Mouse (Mus musculus): ENCODE results near the gene Ankrd40. TPM values are rescaled to one million over a fixed set of nuclear protein-coding genes. Genes with fewer than 3 reads are reported as not detected.

The Ankrd40 gene
- 46.1 and 59.2 TPM in 2 replicates for polyA plus RNA-seq (2014; fragmentation: Nextera tagmentation; extraction: Ambion mirVana)

DNA sequence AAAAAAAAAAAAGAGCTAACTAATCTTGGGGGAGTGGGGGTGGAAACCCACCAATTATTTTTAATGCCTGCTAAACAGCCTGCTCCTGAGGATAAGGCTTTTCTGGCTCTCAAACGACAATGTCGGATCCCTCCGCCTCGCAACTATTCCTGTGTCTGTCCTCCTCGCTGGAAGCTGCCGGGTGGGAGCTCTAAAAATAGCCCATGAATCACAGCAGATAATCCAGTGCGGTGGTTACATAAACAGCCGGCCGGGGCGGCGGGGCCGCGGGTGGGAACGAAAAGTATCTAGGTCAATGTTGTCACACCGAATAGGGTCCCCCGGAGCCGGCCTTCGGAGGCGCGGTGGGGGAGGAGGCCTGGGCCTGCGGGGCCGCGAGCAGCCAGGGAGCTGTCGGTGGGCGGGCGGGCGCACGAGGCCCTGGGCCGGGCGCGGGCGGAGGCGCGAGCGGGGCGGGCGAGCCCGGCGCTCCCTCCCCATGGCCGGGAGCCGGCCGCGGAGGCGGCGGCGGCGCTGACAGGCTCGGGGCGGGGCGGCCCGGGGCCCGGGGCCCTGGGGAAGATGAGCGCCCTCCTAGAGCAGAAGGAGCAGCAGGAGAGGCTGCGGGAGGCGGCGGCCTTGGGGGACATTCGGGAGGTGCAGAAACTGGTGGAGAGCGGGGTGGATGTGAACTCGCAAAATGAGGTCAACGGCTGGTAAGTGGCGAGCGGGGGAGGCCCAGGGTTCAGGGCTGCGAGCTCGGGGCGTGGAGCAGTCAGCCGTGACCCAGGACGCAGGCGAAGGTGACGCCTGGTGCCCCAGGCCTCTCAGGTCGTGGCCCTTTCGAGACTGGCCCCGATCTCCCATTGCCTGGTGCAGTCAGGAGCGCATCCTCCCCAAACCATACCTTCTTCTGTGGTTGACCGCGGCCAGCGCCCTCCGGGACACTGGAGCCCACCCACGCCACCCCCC is at the start of gene Ankrd40:
Gene Ankrd40, plus strand, starts transcription at position 309 of the 951 bp plus-strand sequence.
- Histone ChIP-seq H3K9me3 (ENCODE audit: control insufficient read depth, low read length) (no peaks in the 10 kb centered on the region), H3K9ac (ENCODE audit: low read length) (peak within 1 kb of the TSS; percentile 98), H3K4me3 (ENCODE audit: control insufficient read depth in 1 of 2, insufficient read depth in 1 of 2, low read depth in 1 of 2, low read length in 2 of 2) (peak within 1 kb of the TSS; percentile 84 to 99), H3K4me1 (ENCODE audit: control insufficient read depth in 2 of 2, insufficient read depth in 2 of 2, low read length in 2 of 2) (peaks cover 6 to 23% of the 10 kb centered on the region in 2 experiments), H3K36me3 (ENCODE audit: control insufficient read depth, insufficient read depth, low read length) (peaks cover 15% of the 10 kb centered on the region; the same call in 1 of the 2 replicates), H3K27ac (replicated peaks in 1 of 2; ENCODE audit: control insufficient read depth in 1 of 2, insufficient read depth in 1 of 2, low read depth in 2 of 2, low read length in 2 of 2) (peak within 1 kb of the TSS; percentile 98 to 99), H3K27me3 (ENCODE audit: control insufficient read depth, insufficient read depth, low read length) (no peaks in the 10 kb centered on the region), H3K4me2 (ENCODE audit: low read length) (peak within 1 kb of the TSS; percentile 61)
- under 1% methylated on average over 60 of the region's 78 CpGs for WGBS
- ATAC-seq (ENCODE audit: insufficient number of reproducible peaks, insufficient read depth, low FRiP score, low read depth), result peak; percentile 93

DNA sequence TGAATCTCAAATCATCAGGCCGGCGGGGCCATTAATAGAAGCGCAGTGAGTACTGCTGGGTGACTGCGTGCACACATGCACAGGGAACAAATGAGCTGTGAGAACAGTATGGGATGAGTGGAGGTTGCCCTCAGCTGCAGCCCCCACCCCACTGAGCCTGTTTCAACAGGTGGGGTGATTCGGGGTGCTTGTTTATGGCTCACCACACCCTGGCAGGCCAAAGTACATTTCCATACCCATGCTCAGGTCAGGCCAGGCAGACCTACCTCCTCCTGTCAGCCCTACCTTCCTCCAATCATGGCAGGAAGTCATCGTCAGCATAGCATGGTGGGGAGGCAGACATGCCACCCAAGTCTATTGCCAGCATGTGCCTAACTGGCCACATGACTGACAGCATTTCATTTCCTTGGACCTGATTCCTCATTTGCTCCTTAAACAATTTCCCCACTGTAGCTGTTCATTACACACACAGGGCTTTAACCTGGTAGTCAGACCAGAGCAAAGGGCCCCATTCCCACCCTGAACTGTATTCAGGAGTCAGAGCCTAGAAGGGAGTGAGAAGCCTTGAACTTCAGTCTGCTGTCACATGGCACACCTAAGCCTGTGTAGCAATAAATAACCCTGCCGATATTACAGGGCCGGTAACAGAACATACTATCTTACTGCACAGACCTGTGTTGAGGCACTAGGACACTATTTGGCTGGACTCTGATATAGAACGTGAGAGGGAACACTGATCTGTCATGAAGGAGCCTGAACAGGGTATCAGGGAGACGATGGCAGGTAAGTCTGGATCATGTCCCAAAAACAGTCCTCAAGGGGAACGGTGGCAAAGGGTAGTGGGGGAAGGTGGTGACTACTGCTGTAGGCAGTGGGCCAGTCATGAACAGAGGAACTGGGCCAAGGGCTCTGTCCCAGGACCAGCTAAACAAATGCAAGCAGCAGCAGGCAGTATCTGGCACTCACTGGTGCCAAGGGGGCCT is 46.3 kb upstream of the Ankrd40 start, which contains the start of gene Gm21885:
Gene Gm21885, plus strand, starts transcription at position 675 of the 983 bp plus-strand sequence.
- Histone ChIP-seq H3K4me3 (ENCODE audit: control insufficient read depth in 1 of 2, insufficient read depth in 1 of 2, low read depth in 1 of 2, low read length in 2 of 2) (no peak within 1 kb of the TSS), H3K9ac (ENCODE audit: low read length) (no peak within 1 kb of the TSS), H3K4me1 (ENCODE audit: control insufficient read depth in 2 of 2, insufficient read depth in 2 of 2, low read length in 2 of 2) (peaks cover 2 to 19% of the 10 kb centered on the region in 2 experiments; a peak in 3 of 4 replicates), H3K9me3 (ENCODE audit: control insufficient read depth, low read length) (no peaks in the 10 kb centered on the region), H3K4me2 (ENCODE audit: low read length) (no peak within 1 kb of the TSS), H3K27me3 (ENCODE audit: control insufficient read depth, insufficient read depth, low read length) (no peaks in the 10 kb centered on the region), H3K36me3 (ENCODE audit: control insufficient read depth, insufficient read depth, low read length) (peaks cover 28% of the 10 kb centered on the region), H3K27ac (replicated peaks in 1 of 2; ENCODE audit: control insufficient read depth in 1 of 2, insufficient read depth in 1 of 2, low read depth in 2 of 2, low read length in 2 of 2) (peak within 1 kb of the TSS; percentile 1 to 37; a peak in 2 of 4 replicates)
- no peak for ATAC-seq (ENCODE audit: insufficient number of reproducible peaks, insufficient read depth, low FRiP score, low read depth)
- 66% methylated on average over 11 of the region's 11 CpGs for WGBS

DNA sequence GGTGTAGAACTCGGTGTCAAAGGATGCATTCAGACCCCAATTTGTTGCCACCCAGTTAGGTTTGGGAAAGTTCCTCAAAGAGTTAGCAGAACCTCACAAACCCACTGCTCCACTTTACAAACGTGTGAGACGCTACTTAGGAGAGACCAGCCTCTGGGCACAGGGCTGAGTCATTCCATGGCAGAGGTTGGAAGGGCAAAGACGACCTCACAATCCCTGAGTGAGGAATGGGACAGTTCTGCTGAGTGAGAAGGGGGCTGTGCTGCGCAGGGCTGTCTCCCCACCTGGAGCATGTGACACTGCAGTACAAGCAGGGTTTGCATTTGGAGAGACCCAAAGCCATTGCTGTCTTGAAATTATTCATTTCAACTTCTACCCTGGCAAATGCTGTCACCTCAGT is 45.5 kb upstream of the Ankrd40 start:
- Histone ChIP-seq H3K9me3 (ENCODE audit: control insufficient read depth, low read length) (no peaks in the 10 kb centered on the region), H3K4me2 (ENCODE audit: low read length) (no peak overlapping the region), H3K27me3 (ENCODE audit: control insufficient read depth, insufficient read depth, low read length) (no peaks in the 10 kb centered on the region), H3K36me3 (ENCODE audit: control insufficient read depth, insufficient read depth, low read length) (peaks cover 36% of the 10 kb centered on the region), H3K4me3 (ENCODE audit: control insufficient read depth in 1 of 2, insufficient read depth in 1 of 2, low read depth in 1 of 2, low read length in 2 of 2) (no peak overlapping the region), H3K27ac (replicated peaks in 1 of 2; ENCODE audit: control insufficient read depth in 1 of 2, insufficient read depth in 1 of 2, low read depth in 2 of 2, low read length in 2 of 2) (peak overlapping the region; percentile 1 to 37; a peak in 2 of 4 replicates), H3K4me1 (ENCODE audit: control insufficient read depth in 2 of 2, insufficient read depth in 2 of 2, low read length in 2 of 2) (peaks cover 0 to 18% of the 10 kb centered on the region in 2 experiments; a peak in 2 of 4 replicates), H3K9ac (ENCODE audit: low read length) (no peak overlapping the region)
- WGBS, result 51% methylated on average over 5 of the region's 5 CpGs
- ATAC-seq (ENCODE audit: insufficient number of reproducible peaks, insufficient read depth, low FRiP score, low read depth), result no peak

DNA sequence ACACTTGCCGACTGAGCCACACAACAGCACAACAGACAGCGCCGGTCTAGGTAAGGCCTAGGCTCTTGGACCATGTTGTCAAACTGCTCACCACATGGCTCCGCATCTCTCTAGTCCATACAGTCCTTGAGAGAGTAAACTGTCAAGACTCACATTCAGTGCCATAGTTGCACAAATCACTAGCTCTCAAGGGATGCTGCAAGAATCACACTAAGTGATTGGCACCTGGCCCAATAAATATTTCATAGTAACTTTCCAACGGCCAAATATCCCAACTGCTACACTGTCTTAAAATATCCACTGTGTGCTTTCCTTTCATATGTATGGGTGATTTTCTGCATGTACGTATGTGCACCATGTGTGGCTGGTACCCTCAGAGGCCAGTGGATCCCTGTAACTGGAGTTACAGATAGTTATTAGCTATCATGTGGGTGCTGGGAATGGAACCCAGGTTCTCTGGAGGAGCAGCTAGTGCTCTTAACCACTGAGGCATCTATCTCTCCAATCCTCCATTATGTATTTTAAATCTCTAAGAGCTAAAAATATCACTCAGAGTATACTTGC is 44.2 kb upstream of the Ankrd40 start:
- H3K4me1 ChIP-seq (ENCODE audit: control insufficient read depth in 2 of 2, insufficient read depth in 2 of 2, low read length in 2 of 2), result peaks cover 0 to 15% of the 10 kb centered on the region in 2 experiments; a peak in 1 of 4 replicates
- no peak overlapping the region for H3K9ac ChIP-seq (ENCODE audit: low read length)
- ATAC-seq (ENCODE audit: insufficient number of reproducible peaks, insufficient read depth, low FRiP score, low read depth), result no peak
- peaks cover 49% of the 10 kb centered on the region for H3K36me3 ChIP-seq (ENCODE audit: control insufficient read depth, insufficient read depth, low read length)
- no peak overlapping the region for H3K4me2 ChIP-seq (ENCODE audit: low read length)
- WGBS, result 90% methylated on average over 6 of the region's 6 CpGs
- H3K9me3 ChIP-seq (ENCODE audit: control insufficient read depth, low read length), result no peaks in the 10 kb centered on the region
- no peak overlapping the region for H3K27ac ChIP-seq (replicated peaks in 1 of 2; ENCODE audit: control insufficient read depth in 1 of 2, insufficient read depth in 1 of 2, low read depth in 2 of 2, low read length in 2 of 2)
- no peaks in the 10 kb centered on the region for H3K27me3 ChIP-seq (ENCODE audit: control insufficient read depth, insufficient read depth, low read length)
- H3K4me3 ChIP-seq (ENCODE audit: control insufficient read depth in 1 of 2, insufficient read depth in 1 of 2, low read depth in 1 of 2, low read length in 2 of 2), result no peak overlapping the region

DNA sequence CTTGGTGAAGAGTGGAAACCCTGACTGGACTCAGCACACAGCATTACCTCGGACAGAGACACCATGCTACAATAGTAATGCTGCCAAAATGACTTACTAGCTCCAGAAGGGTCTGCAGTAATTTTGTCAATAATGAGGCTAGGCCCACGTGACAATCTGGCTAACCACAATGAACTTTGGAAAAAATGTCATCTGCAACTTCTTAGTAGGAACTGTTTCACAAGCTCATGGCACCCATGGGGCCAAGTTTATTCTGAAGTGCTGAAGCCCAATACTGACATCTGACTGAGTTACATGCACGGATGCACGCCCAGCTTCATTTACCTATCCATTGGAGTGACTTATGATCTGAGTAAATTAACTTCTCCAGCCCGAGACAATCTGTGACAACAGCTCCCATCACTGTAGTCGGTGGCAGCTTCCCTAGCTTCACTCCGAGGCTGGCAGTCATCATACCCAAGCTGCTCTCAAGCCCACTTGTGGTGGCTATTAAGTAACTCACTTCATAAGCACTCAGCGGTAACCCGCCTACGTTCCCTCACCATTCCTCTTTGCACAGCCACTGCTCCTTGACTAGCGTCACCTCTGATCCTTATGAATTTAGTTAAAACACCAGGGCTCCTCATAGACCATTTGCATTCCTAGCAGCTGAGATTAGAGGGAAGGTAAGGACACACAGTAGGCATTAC is 41.8 kb upstream of the Ankrd40 start:
- ATAC-seq (ENCODE audit: insufficient number of reproducible peaks, insufficient read depth, low FRiP score, low read depth), result no peak
- no peak overlapping the region for H3K4me3 ChIP-seq (ENCODE audit: control insufficient read depth in 1 of 2, insufficient read depth in 1 of 2, low read depth in 1 of 2, low read length in 2 of 2)
- H3K27me3 ChIP-seq (ENCODE audit: control insufficient read depth, insufficient read depth, low read length), result no peaks in the 10 kb centered on the region
- H3K9me3 ChIP-seq (ENCODE audit: control insufficient read depth, low read length), result no peaks in the 10 kb centered on the region
- peaks cover 0 to 15% of the 10 kb centered on the region in 2 experiments; a peak in 1 of 4 replicates for H3K4me1 ChIP-seq (ENCODE audit: control insufficient read depth in 2 of 2, insufficient read depth in 2 of 2, low read length in 2 of 2)
- no peak overlapping the region for H3K9ac ChIP-seq (ENCODE audit: low read length)
- 90% methylated on average over 11 of the region's 11 CpGs for WGBS
- H3K4me2 ChIP-seq (ENCODE audit: low read length), result no peak overlapping the region
- peaks cover 73% of the 10 kb centered on the region for H3K36me3 ChIP-seq (ENCODE audit: control insufficient read depth, insufficient read depth, low read length)
- no peak overlapping the region for H3K27ac ChIP-seq (replicated peaks in 1 of 2; ENCODE audit: control insufficient read depth in 1 of 2, insufficient read depth in 1 of 2, low read depth in 2 of 2, low read length in 2 of 2)

DNA sequence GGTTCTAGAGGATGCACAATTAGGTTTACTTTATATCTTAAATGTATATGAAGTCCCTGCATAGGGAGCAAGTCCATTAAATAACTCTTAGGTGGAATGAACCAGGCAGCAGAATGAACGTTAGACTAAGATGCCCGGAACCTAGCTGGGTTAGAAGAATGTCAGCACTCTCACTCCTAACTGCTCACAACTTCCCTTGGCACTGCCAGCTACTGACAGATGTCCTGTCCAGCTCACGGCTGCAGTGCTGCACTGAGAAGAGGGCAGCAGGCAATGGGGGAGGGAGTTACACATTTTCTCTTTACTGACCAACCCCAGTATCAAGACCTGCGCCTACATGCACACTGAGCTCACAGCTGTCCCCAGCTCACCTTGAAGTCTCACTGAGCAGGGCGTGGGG is 40.7 kb upstream of the Ankrd40 start:
- H3K27ac ChIP-seq (replicated peaks in 1 of 2; ENCODE audit: control insufficient read depth in 1 of 2, insufficient read depth in 1 of 2, low read depth in 2 of 2, low read length in 2 of 2), result no peak overlapping the region
- 72% methylated on average over 5 of the region's 5 CpGs for WGBS
- H3K4me2 ChIP-seq (ENCODE audit: low read length), result no peak overlapping the region
- no peak for ATAC-seq (ENCODE audit: insufficient number of reproducible peaks, insufficient read depth, low FRiP score, low read depth)
- no peak overlapping the region for H3K9ac ChIP-seq (ENCODE audit: low read length)
- H3K4me1 ChIP-seq (ENCODE audit: control insufficient read depth in 2 of 2, insufficient read depth in 2 of 2, low read length in 2 of 2), result peaks cover 0 to 5% of the 10 kb centered on the region in 2 experiments; a peak in 1 of 4 replicates
- no peak overlapping the region for H3K4me3 ChIP-seq (ENCODE audit: control insufficient read depth in 1 of 2, insufficient read depth in 1 of 2, low read depth in 1 of 2, low read length in 2 of 2)
- H3K9me3 ChIP-seq (ENCODE audit: control insufficient read depth, low read length), result no peaks in the 10 kb centered on the region
- H3K36me3 ChIP-seq (ENCODE audit: control insufficient read depth, insufficient read depth, low read length), result peaks cover 83% of the 10 kb centered on the region
- no peaks in the 10 kb centered on the region for H3K27me3 ChIP-seq (ENCODE audit: control insufficient read depth, insufficient read depth, low read length)

All from heart, embryonic 14.5 days (tissue).